Mouse (Mus musculus): ENCODE measurements around the gene Igsf21. TPM values are rescaled to one million over a fixed set of nuclear protein-coding genes. Genes with fewer than 3 reads are reported as not detected.

The Igsf21 gene
- polyA plus RNA-seq, 1 experiment: not detected

DNA sequence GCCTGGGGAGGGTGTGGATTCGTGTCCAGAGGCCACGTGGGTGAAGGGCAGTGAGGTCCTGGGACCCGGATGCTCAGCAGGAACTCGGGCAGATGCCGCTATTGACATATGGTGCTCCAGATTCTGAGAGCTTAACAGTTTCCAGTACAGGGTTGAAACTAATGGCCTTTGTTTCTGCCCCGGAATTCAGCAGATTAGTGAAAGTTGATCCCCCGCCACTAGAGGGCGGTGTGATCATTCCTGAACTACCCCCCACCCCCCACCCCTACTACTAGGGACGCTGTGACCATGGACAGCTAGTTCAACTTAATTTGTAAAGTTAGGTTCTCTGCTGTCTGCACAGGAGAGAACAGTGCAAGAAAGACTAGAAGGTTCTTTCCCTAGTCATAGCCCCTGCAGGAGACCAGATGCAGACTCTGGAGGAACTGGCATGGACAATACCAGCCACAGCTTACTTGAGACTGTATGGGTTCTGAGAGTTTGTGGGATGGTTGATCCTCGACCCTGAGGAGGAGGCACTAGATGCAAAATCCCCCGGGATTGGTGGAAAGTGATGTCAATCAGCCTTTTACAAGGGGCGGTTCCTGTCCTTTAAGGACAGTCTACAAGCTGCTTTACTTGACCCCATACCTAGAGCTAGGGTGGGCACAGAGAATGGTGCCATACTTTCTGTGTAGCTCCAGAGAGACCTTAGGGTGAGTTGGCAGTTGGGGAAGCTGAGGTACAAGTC, 157.7 kb downstream of the Igsf21 start:
- H3K79me2 ChIP-seq (ENCODE audit: control insufficient read depth, insufficient read depth): no peaks in the 10 kb centered on the region
- no peaks in the 10 kb centered on the region for H3K36me3 ChIP-seq (ENCODE audit: control insufficient read depth, insufficient read depth)
- TF ChIP-seq SRF (IDR thresholded peaks at IDR 0.05; ENCODE audit: control insufficient read depth, insufficient read length, low read depth): no peak
- no peak for TF ChIP-seq POLR2AphosphoS2 (IDR thresholded peaks at IDR 0.05; ENCODE audit: insufficient read length, low read depth)
- TF ChIP-seq CEBPB (IDR thresholded peaks at IDR 0.05; ENCODE audit: insufficient read depth, poor library complexity, severe bottlenecking): no peak
- TF ChIP-seq E2F4 (IDR thresholded peaks at IDR 0.05; ENCODE audit: insufficient read depth): no peak
- no peak for TF ChIP-seq TCF3 (IDR thresholded peaks at IDR 0.05; ENCODE audit: insufficient read length, low read depth)
- no peak for TF ChIP-seq MYOG (IDR thresholded peaks at IDR 0.05; ENCODE audit: control insufficient read depth in 1 of 3, insufficient read depth in 1 of 3, insufficient read length in 2 of 3, low read depth in 2 of 3)
- TF ChIP-seq REST (IDR thresholded peaks at IDR 0.05; ENCODE audit: insufficient read depth, insufficient read length): no peak
- TF ChIP-seq TCF12 (IDR thresholded peaks at IDR 0.05; ENCODE audit: insufficient read depth, poor library complexity, severe bottlenecking): no peak
- TF ChIP-seq USF1 (IDR thresholded peaks at IDR 0.05; ENCODE audit: low read depth): no peak
- H3ac ChIP-seq (ENCODE audit: control insufficient read depth, insufficient read length): no peak overlapping the region
- no peak overlapping the region for H3K4me3 ChIP-seq
- H3K27me3 ChIP-seq (ENCODE audit: control insufficient read depth, insufficient read depth, insufficient read length): no peaks in the 10 kb centered on the region
- no peak overlapping the region for H3K4me2 ChIP-seq (ENCODE audit: low read depth)

DNA sequence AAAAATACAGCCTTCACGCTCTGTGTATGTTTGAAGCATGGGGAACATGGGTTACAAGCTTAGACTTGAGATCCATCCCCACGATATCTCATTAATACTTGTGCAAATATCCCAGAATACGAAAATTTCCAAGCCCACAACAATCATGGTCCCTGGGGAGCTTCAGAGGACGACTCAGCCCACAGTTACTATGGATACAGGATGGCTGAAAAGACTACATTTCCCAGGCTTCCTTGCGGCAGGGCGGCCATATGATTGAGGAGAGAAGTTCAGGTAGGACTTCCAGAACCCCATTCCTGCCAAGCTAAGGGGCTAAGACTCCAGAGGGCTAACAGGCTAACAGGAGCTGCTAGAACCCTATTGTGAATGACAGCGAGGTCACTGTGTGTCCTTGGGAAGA, 160.4 kb downstream of the Igsf21 start:
- TF ChIP-seq POLR2A (IDR thresholded peaks at IDR 0.05; ENCODE audit: insufficient read length, low read depth) (no peak), MYOD1 (IDR thresholded peaks at IDR 0.05; ENCODE audit: control insufficient read depth in 1 of 3, insufficient read length in 2 of 3, low read depth in 2 of 3) (no peak), E2F4 (IDR thresholded peaks at IDR 0.05; ENCODE audit: insufficient read depth) (no peak), REST (IDR thresholded peaks at IDR 0.05; ENCODE audit: insufficient read depth, insufficient read length) (no peak), TCF12 (IDR thresholded peaks at IDR 0.05; ENCODE audit: insufficient read depth, poor library complexity, severe bottlenecking) (no peak)
- no peaks in the 10 kb centered on the region for H3K27me3 ChIP-seq (ENCODE audit: control insufficient read depth, insufficient read depth, insufficient read length)
- H3K79me2 ChIP-seq (ENCODE audit: control insufficient read depth, insufficient read depth): no peaks in the 10 kb centered on the region
- no peak overlapping the region for H3K4me2 ChIP-seq (ENCODE audit: low read depth)
- no peak overlapping the region for H3ac ChIP-seq (ENCODE audit: control insufficient read depth, insufficient read length)
- no peaks in the 10 kb centered on the region for H3K36me3 ChIP-seq (ENCODE audit: control insufficient read depth, insufficient read depth)
- H3K4me3 ChIP-seq: no peak overlapping the region

DNA sequence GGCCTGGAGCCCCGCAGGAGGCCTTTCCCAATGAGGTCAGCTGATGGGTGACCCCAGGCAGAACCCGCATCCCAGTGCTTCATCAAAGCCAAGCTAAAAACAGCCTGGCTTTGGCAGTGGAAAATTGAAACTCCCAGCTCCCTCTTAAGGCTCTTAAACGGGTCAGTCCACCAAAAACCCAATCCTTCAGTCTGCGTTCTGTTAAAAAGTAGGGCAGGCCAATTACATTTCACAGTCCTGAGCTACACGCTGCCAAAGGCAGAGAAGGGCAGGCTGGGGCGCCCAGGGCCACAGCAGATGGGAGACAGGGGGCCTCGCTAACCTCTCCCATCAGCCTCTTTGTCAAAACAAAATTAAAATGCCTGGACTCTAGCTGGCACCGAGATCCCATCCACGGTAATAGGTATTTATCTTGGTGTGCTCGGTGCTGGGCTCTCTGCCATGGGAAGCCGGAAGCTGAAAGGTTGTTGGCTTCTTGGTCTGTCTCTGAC, 162.0 kb downstream of the Igsf21 start:
- H3ac ChIP-seq (ENCODE audit: control insufficient read depth, insufficient read length): no peak overlapping the region
- H3K4me2 ChIP-seq (ENCODE audit: low read depth): no peak overlapping the region
- no peaks in the 10 kb centered on the region for H3K27me3 ChIP-seq (ENCODE audit: control insufficient read depth, insufficient read depth, insufficient read length)
- no peaks in the 10 kb centered on the region for H3K36me3 ChIP-seq (ENCODE audit: control insufficient read depth, insufficient read depth)
- H3K4me3 ChIP-seq: no peak overlapping the region
- no peaks in the 10 kb centered on the region for H3K79me2 ChIP-seq (ENCODE audit: control insufficient read depth, insufficient read depth)
- no peak for TF ChIP-seq SRF (IDR thresholded peaks at IDR 0.05; ENCODE audit: control insufficient read depth, insufficient read length, low read depth)
- TF ChIP-seq CEBPB (IDR thresholded peaks at IDR 0.05; ENCODE audit: insufficient read depth, poor library complexity, severe bottlenecking): no peak
- TF ChIP-seq MYOG (IDR thresholded peaks at IDR 0.05; ENCODE audit: control insufficient read depth in 1 of 3, insufficient read depth in 1 of 3, insufficient read length in 2 of 3, low read depth in 2 of 3): no peak
- TF ChIP-seq TCF12 (IDR thresholded peaks at IDR 0.05; ENCODE audit: insufficient read depth, poor library complexity, severe bottlenecking): no peak
- no peak for TF ChIP-seq REST (IDR thresholded peaks at IDR 0.05; ENCODE audit: insufficient read depth, insufficient read length)
- TF ChIP-seq POLR2A (IDR thresholded peaks at IDR 0.05; ENCODE audit: insufficient read length, low read depth): no peak
- no peak for TF ChIP-seq POLR2AphosphoS2 (IDR thresholded peaks at IDR 0.05; ENCODE audit: insufficient read length, low read depth)
- TF ChIP-seq TCF3 (IDR thresholded peaks at IDR 0.05; ENCODE audit: insufficient read length, low read depth): no peak
- no peak for TF ChIP-seq MYOD1 (IDR thresholded peaks at IDR 0.05; ENCODE audit: control insufficient read depth in 1 of 3, insufficient read length in 2 of 3, low read depth in 2 of 3)
- no peak for TF ChIP-seq E2F4 (IDR thresholded peaks at IDR 0.05; ENCODE audit: insufficient read depth)
- no peak for TF ChIP-seq USF1 (IDR thresholded peaks at IDR 0.05; ENCODE audit: low read depth)

DNA sequence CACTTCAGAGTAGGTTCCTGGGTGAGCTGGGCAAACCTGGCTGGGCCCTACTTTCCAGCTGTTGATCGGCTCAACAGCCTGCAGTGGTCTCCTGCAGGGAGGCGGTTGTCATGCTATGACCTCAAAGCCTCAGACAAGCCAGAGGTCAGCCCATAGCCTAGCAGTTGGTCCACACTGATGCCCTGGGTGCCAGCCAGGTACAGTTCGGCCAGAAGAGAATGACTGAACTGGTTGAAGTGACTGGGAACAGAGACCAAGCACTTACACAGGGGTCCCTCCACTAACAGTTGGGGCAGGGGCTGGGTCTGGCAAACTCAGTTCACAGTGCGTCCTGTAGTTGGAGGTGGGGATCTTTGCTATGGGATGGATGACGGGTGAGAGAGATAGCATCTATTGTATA, 162.5 kb downstream of the Igsf21 start:
- H3K27me3 ChIP-seq (ENCODE audit: control insufficient read depth, insufficient read depth, insufficient read length): no peaks in the 10 kb centered on the region

DNA sequence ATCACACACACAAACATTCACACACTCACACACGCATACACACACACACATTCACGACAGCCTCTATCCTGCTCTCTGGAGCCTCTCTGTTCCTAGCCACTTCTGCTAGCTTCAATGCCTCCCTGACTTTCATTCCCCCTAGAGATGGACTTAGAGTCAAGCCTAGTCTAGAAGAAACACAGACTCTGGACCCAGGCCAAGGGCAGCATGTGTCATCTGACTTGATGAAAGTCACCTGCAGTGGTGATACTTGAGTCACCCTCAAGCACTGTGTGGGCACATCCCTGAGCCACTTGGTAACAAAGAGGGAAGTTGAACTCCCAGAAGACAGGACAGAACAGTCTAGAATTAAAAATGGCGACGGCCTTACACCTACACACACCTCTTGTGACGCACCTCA, 168.2 kb downstream of the Igsf21 start:
- Histone ChIP-seq H3K4me3 (no peak overlapping the region), H3K4me2 (ENCODE audit: low read depth) (no peak overlapping the region), H3ac (ENCODE audit: control insufficient read depth, insufficient read length) (no peak overlapping the region), H3K36me3 (ENCODE audit: control insufficient read depth, insufficient read depth) (no peaks in the 10 kb centered on the region), H3K27me3 (ENCODE audit: control insufficient read depth, insufficient read depth, insufficient read length) (no peaks in the 10 kb centered on the region), H3K79me2 (ENCODE audit: control insufficient read depth, insufficient read depth) (no peaks in the 10 kb centered on the region)
- no peak for TF ChIP-seq SRF (IDR thresholded peaks at IDR 0.05; ENCODE audit: control insufficient read depth, insufficient read length, low read depth)
- no peak for TF ChIP-seq MYOD1 (IDR thresholded peaks at IDR 0.05; ENCODE audit: control insufficient read depth in 1 of 3, insufficient read length in 2 of 3, low read depth in 2 of 3)
- no peak for TF ChIP-seq CEBPB (IDR thresholded peaks at IDR 0.05; ENCODE audit: insufficient read depth, poor library complexity, severe bottlenecking)
- TF ChIP-seq POLR2AphosphoS2 (IDR thresholded peaks at IDR 0.05; ENCODE audit: insufficient read length, low read depth): no peak
- TF ChIP-seq E2F4 (IDR thresholded peaks at IDR 0.05; ENCODE audit: insufficient read depth): no peak
- no peak for TF ChIP-seq REST (IDR thresholded peaks at IDR 0.05; ENCODE audit: insufficient read depth, insufficient read length)
- TF ChIP-seq USF1 (IDR thresholded peaks at IDR 0.05; ENCODE audit: low read depth): no peak
- TF ChIP-seq MAX (IDR thresholded peaks at IDR 0.05; ENCODE audit: low read depth): no peak
- no peak for TF ChIP-seq TCF3 (IDR thresholded peaks at IDR 0.05; ENCODE audit: insufficient read length, low read depth)
- TF ChIP-seq TCF12 (IDR thresholded peaks at IDR 0.05; ENCODE audit: insufficient read depth, poor library complexity, severe bottlenecking): no peak
- no peak for TF ChIP-seq MYOG (IDR thresholded peaks at IDR 0.05; ENCODE audit: control insufficient read depth in 1 of 3, insufficient read depth in 1 of 3, insufficient read length in 2 of 3, low read depth in 2 of 3)

More for the DNA sequence above, 162.5 kb downstream of the Igsf21 start:
- TF ChIP-seq MYOG (IDR thresholded peaks at IDR 0.05; ENCODE audit: control insufficient read depth in 1 of 3, insufficient read depth in 1 of 3, insufficient read length in 2 of 3, low read depth in 2 of 3) (no peak), POLR2AphosphoS2 (IDR thresholded peaks at IDR 0.05; ENCODE audit: insufficient read length, low read depth) (no peak), REST (IDR thresholded peaks at IDR 0.05; ENCODE audit: insufficient read depth, insufficient read length) (no peak), MYOD1 (IDR thresholded peaks at IDR 0.05; ENCODE audit: control insufficient read depth in 1 of 3, insufficient read length in 2 of 3, low read depth in 2 of 3) (no peak), SRF (IDR thresholded peaks at IDR 0.05; ENCODE audit: control insufficient read depth, insufficient read length, low read depth) (no peak), TCF3 (IDR thresholded peaks at IDR 0.05; ENCODE audit: insufficient read length, low read depth) (no peak)
- Histone ChIP-seq H3K79me2 (ENCODE audit: control insufficient read depth, insufficient read depth) (no peaks in the 10 kb centered on the region), H3ac (ENCODE audit: control insufficient read depth, insufficient read length) (no peak overlapping the region), H3K4me3 (no peak overlapping the region), H3K36me3 (ENCODE audit: control insufficient read depth, insufficient read depth) (no peaks in the 10 kb centered on the region), H3K4me2 (ENCODE audit: low read depth) (no peak overlapping the region)

All from myocyte (in vitro differentiated cells).